Mouse (Mus musculus): ENCODE measurements around the gene Slf1. TPM values are rescaled to one million over a fixed set of nuclear protein-coding genes. Genes with fewer than 3 reads are reported as not detected.

Slf1 gene
- polyA plus RNA-seq, 1 experiment from 2014 or later = 44.5 TPM

DNA sequence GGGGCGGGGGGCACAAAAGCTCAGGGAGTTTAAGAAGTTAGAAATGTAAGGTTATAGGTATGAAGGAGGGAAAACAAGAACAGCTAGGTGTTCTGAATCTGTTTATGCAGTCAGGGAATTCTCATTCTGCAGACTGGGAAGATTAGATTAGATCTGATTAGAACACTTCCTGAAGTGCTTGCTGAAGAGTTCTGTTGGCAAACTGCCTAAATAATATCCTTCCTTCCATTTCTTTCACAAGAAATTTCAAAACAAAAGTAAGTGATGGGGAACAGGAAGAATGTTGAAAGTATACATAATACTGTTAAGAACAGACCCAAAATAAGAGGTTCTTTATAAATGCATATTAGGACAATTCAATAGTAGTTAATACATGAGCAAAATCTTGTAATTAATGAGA lies 72.1 kb downstream of the Slf1 start:
- Histone ChIP-seq H3K4me2 (replicated peaks) (no peak overlapping the region), H3K4me1 (no peaks in the 10 kb centered on the region), H3K27ac (replicated peaks) (no peak overlapping the region), H3K36me3 (no peaks in the 10 kb centered on the region), H3K9ac (replicated peaks) (no peak overlapping the region), H3K9me3 (no peaks in the 10 kb centered on the region), H3K4me3 (no peak overlapping the region), H3K27me3 (no peaks in the 10 kb centered on the region)
- no peak for ATAC-seq (ENCODE audit: low FRiP score, low read depth)
- WGBS = 98% methylated on average over 1 of the region's 1 CpGs

GRCm38 (mm10) chr13:77049736-77050135 lies 85.5 kb downstream of the Slf1 start:
- Histone ChIP-seq H3K4me1 (0 out of 2 replicates have a peak, but pooled peaks cover 4% of the 10 kb centered on the region), H3K27me3 (no peaks in the 10 kb centered on the region), H3K9me3 (no peaks in the 10 kb centered on the region), H3K9ac (replicated peaks) (no peak overlapping the region), H3K4me3 (no peak overlapping the region), H3K36me3 (no peaks in the 10 kb centered on the region), H3K27ac (replicated peaks) (no peak overlapping the region), H3K4me2 (replicated peaks) (no peak overlapping the region)
- ATAC-seq (ENCODE audit: low FRiP score, low read depth) = no peak
- 76% methylated on average over 3 of the region's 3 CpGs for WGBS

DNA sequence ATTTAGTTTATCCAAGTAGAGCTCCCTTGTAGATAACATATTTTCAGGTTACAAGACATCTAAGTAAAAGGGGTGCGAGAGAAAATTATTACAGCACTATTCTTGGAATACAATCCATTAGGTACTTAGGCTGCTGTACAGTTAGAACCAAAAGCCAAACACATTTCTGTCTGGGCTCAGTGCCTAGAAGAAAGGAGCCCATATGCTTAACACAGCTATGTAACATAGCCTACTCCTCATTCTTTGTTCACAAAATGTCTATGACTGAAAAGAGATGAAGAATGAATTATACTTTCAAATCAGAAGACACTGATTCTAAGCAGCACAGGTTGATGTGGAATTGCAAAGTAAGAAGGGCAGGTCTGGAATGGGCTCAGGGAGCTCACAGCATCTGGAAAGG lies 86.8 kb downstream of the Slf1 start:
- 94% methylated on average over 1 of the region's 1 CpGs for WGBS
- Histone ChIP-seq H3K4me3 (no peak overlapping the region), H3K9ac (replicated peaks) (no peak overlapping the region), H3K27me3 (no peaks in the 10 kb centered on the region), H3K4me2 (replicated peaks) (no peak overlapping the region), H3K9me3 (no peaks in the 10 kb centered on the region), H3K36me3 (no peaks in the 10 kb centered on the region), H3K27ac (replicated peaks) (no peak overlapping the region), H3K4me1 (0 out of 2 replicates have a peak, but pooled peaks cover 4% of the 10 kb centered on the region)
- ATAC-seq (ENCODE audit: low FRiP score, low read depth) = no peak

DNA sequence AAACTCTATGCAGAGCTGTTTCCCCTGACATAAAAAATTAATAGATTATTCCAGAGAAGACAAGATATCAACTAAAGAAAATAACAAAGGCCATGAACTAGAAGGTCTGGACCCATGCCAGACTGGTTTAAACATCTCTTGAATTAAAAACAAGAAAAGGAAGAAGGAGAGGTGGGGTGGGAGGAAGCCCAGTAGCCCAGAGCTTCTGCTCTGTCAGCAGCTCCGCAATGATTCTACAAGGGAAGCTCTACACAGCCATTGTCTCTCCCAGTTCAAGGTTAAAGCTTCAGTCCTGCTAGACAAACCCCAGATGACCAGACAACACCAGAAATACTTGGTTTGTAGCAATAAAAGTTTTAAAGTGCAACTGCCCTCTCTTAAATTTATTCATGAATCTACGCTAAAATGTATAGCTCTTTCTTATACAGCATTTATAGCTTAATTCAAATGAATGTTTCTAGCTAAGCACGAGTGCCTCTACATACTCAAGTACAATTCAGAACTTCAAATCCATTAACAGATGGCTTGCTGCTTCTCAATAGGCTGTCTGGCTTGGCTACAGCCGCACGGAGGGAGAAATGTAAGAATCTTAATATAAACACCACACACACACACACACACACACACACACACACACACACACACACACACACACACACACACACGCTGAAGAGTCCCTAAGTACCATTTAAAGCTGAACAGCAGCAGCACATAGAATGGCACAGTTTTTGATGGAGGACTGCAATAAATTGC lies 87.9 kb downstream of the Slf1 start:
- Histone ChIP-seq H3K27me3 (no peaks in the 10 kb centered on the region), H3K4me3 (no peak overlapping the region), H3K27ac (replicated peaks) (peak overlapping the region; percentile 26; the same call in 1 of the 2 replicates), H3K9ac (replicated peaks) (no peak overlapping the region), H3K4me1 (0 out of 2 replicates have a peak, but pooled peaks cover 4% of the 10 kb centered on the region), H3K36me3 (no peaks in the 10 kb centered on the region), H3K4me2 (replicated peaks) (no peak overlapping the region), H3K9me3 (no peaks in the 10 kb centered on the region)
- peak; percentile 75 for ATAC-seq (ENCODE audit: low FRiP score, low read depth)
- 65% methylated on average over 6 of the region's 6 CpGs for WGBS

DNA sequence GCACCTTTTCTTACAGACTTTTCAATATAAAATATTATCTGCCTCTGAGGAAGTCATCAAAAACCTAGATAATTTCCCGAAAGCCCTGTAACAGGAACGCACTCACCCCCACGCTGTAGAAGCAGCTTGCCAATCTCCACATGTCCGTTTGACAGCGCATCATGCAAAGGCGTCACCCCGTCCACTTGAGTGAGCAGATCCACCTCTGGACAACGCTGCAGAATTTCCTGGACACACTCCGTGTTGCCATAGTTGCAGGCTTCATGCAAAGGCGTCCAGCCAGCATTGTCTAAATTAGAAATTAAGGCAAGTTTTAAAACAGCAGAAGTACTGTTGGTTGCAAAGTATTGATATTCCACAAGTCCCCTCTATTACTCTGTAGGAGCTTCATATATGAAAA lies 88.9 kb downstream of the Slf1 start:
- H3K4me2 ChIP-seq (replicated peaks) = 0 out of 2 replicates have a peak overlapping the region, but pooled peaks have one; percentile 19
- H3K4me3 ChIP-seq = no peak overlapping the region
- H3K27me3 ChIP-seq = no peaks in the 10 kb centered on the region
- H3K4me1 ChIP-seq = 0 out of 2 replicates have a peak, but pooled peaks cover 4% of the 10 kb centered on the region
- H3K27ac ChIP-seq (replicated peaks) = no peak overlapping the region
- WGBS = 63% methylated on average over 10 of the region's 10 CpGs
- H3K36me3 ChIP-seq = no peaks in the 10 kb centered on the region
- 0 out of 2 replicates have a peak, but pooled peaks have one; percentile 35 for ATAC-seq (ENCODE audit: low FRiP score, low read depth)
- H3K9me3 ChIP-seq = no peaks in the 10 kb centered on the region
- no peak overlapping the region for H3K9ac ChIP-seq (replicated peaks)

GRCm38 (mm10) chr13:77045375-77045774 lies 89.9 kb downstream of the Slf1 start:
- Histone ChIP-seq H3K4me1 (0 out of 2 replicates have a peak, but pooled peaks cover 4% of the 10 kb centered on the region), H3K9ac (replicated peaks) (no peak overlapping the region), H3K9me3 (no peaks in the 10 kb centered on the region), H3K36me3 (no peaks in the 10 kb centered on the region), H3K4me2 (replicated peaks) (no peak overlapping the region), H3K27me3 (no peaks in the 10 kb centered on the region), H3K4me3 (no peak overlapping the region), H3K27ac (replicated peaks) (no peak overlapping the region)
- WGBS = 80% methylated on average over 1 of the region's 1 CpGs
- ATAC-seq (ENCODE audit: low FRiP score, low read depth) = no peak

DNA sequence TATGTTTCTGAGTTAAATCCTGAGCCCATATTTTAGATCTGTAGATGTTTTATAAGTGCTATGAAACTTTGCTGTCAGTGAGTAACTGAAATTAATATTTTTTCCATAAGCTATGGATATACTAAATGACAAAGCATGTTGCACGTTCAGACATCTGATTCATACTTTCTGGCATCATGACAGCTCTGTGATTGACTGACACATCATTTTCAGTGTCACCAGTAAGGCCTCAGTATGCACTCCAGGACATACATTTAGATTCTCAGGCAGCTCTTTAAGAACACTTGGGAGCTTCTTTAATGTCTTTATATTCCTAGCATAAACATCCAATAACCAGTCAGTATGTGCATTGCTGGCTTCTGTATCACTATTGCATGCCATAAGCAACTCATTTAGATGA lies 91.9 kb downstream of the Slf1 start:
- 97% methylated on average over 1 of the region's 1 CpGs for WGBS
- H3K4me3 ChIP-seq = no peak overlapping the region
- H3K27me3 ChIP-seq = no peaks in the 10 kb centered on the region
- no peak overlapping the region for H3K9ac ChIP-seq (replicated peaks)
- no peak for ATAC-seq (ENCODE audit: low FRiP score, low read depth)
- H3K36me3 ChIP-seq = no peaks in the 10 kb centered on the region
- H3K4me1 ChIP-seq = 0 out of 2 replicates have a peak, but pooled peaks cover 4% of the 10 kb centered on the region
- H3K27ac ChIP-seq (replicated peaks) = no peak overlapping the region
- H3K9me3 ChIP-seq = no peaks in the 10 kb centered on the region
- H3K4me2 ChIP-seq (replicated peaks) = no peak overlapping the region

- H3K27ac ChIP-seq (replicated peaks) = no peak overlapping the region
- WGBS = 70% methylated on average over 5 of the region's 5 CpGs
- ATAC-seq (ENCODE audit: low FRiP score, low read depth) = no peak
- no peaks in the 10 kb centered on the region for H3K36me3 ChIP-seq
- no peaks in the 10 kb centered on the region for H3K4me1 ChIP-seq
- H3K9me3 ChIP-seq = no peaks in the 10 kb centered on the region
- H3K9ac ChIP-seq (replicated peaks) = no peak overlapping the region
- no peak overlapping the region for H3K4me2 ChIP-seq (replicated peaks)
- no peak overlapping the region for H3K4me3 ChIP-seq
- no peaks in the 10 kb centered on the region for H3K27me3 ChIP-seq
These were observed 105.7 kb downstream of the Slf1 start for GRCm38 (mm10) chr13:77029594-77029993.

- 81% methylated on average over 2 of the region's 2 CpGs for WGBS
- H3K27ac ChIP-seq (replicated peaks) = no peak overlapping the region
- H3K4me2 ChIP-seq (replicated peaks) = no peak overlapping the region
- H3K9me3 ChIP-seq = no peaks in the 10 kb centered on the region
- H3K9ac ChIP-seq (replicated peaks) = no peak overlapping the region
- no peak for ATAC-seq (ENCODE audit: low FRiP score, low read depth)
- no peaks in the 10 kb centered on the region for H3K36me3 ChIP-seq
- no peaks in the 10 kb centered on the region for H3K4me1 ChIP-seq
- H3K27me3 ChIP-seq = no peaks in the 10 kb centered on the region
- H3K4me3 ChIP-seq = no peak overlapping the region
These were observed 116.4 kb downstream of the Slf1 start for GRCm38 (mm10) chr13:77018851-77019250.

DNA sequence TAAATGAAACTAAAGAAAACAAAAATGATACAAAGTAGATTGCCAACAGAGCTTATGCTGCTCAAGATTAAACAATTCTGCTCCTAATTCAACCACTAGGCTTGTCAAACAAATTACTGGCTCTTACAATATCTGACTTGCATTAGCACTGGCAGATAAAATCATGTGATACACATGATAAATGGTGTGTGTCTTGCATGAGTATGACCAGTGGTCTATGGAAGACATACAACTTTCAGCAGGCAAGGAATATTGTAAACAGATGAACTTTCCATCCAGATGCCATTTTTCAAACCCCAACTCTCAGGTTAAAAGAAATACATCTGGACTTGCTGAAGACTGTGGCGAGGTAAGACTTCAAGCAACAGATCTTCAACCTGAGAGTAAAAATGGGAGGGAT lies 131.6 kb downstream of the Slf1 start:
- no peaks in the 10 kb centered on the region for H3K36me3 ChIP-seq
- H3K4me1 ChIP-seq = no peaks in the 10 kb centered on the region
- H3K4me2 ChIP-seq (replicated peaks) = no peak overlapping the region
- H3K4me3 ChIP-seq = no peak overlapping the region
- no peak for ATAC-seq (ENCODE audit: low FRiP score, low read depth)
- whole genome bisulfite sequencing = 91% methylated on average over 1 of the region's 1 CpGs
- H3K27ac ChIP-seq (replicated peaks) = no peak overlapping the region
- no peaks in the 10 kb centered on the region for H3K27me3 ChIP-seq
- H3K9ac ChIP-seq (replicated peaks) = no peak overlapping the region
- no peaks in the 10 kb centered on the region for H3K9me3 ChIP-seq

DNA sequence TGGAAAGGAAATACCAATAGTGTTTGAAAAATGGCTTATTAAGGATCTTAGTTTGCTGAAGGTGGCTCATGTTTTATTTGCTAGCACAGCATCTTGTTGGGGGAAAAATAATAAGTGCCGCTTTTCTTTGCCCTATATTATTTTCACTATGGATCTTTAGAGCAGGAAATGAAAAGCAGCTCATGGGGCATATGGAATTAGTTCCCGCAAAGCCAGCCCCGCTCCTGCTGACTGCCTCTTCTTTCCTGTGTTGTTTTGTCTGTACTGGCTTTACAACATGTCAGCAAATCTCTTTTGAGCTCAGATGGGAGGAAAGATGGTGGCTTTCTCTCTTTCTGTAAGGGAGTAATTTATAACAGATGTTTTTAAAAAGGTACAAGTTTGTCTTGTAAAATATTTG lies 132.6 kb downstream of the Slf1 start:
- Histone ChIP-seq H3K36me3 (no peaks in the 10 kb centered on the region), H3K27me3 (no peaks in the 10 kb centered on the region), H3K4me2 (replicated peaks) (no peak overlapping the region), H3K9me3 (no peaks in the 10 kb centered on the region), H3K9ac (replicated peaks) (no peak overlapping the region), H3K4me1 (no peaks in the 10 kb centered on the region), H3K4me3 (no peak overlapping the region), H3K27ac (replicated peaks) (no peak overlapping the region)
- 73% methylated on average over 3 of the region's 3 CpGs for WGBS
- no peak for ATAC-seq (ENCODE audit: low FRiP score, low read depth)
